Mouse (Mus musculus) cerebellum, adult 8-10 months (tissue): ENCODE data around the gene Mlec.
A peak's percentile ranks its signal among the peaks of the same experiment; 100 is the strongest.

ENCODE experiments used
- DNase-seq: peaks from one replicate; pipeline ENCODE4 v3.0.0; 2022

Gene Mlec

GRCm38 (mm10) chr5:115158040-115158983 is at the start of gene Mlec:
Mlec (minus strand) TSS chr5:115158179.
- peak; percentile 99 for DNase-seq

GRCm38 (mm10) chr5:115207244-115207643 is 49.3 kb upstream of the Mlec start:
- no peak for DNase-seq

GRCm38 (mm10) chr5:115204562-115205311 is 46.8 kb upstream of the Mlec start:
- peak; percentile 81 for DNase-seq

GRCm38 (mm10) chr5:115203735-115204561 is 46.0 kb upstream of the Mlec start:
- no peak for DNase-seq

GRCm38 (mm10) chr5:115194626-115195221 is 36.7 kb upstream of the Mlec start:
- DNase-seq, result peak; percentile 64

- DNase-seq, result peak; percentile 68
These were observed 36.0 kb upstream of the Mlec start, which contains the start of gene Cabp1 for GRCm38 (mm10) chr5:115193669-115194625. Cabp1 (minus strand) TSS chr5:115194381.

- DNase-seq, result peak; percentile 76
These were observed 35.2 kb upstream of the Mlec start for GRCm38 (mm10) chr5:115193226-115193625.

GRCm38 (mm10) chr5:115192828-115193195 is 34.8 kb upstream of the Mlec start:
- no peak for DNase-seq

- DNase-seq, result no peak
These were observed 34.2 kb upstream of the Mlec start for GRCm38 (mm10) chr5:115191880-115192827.

- no peak for DNase-seq
These were observed 32.1 kb upstream of the Mlec start for GRCm38 (mm10) chr5:115190081-115190480.

GRCm38 (mm10) chr5:115188824-115189223 is 30.8 kb upstream of the Mlec start:
- DNase-seq, result peak; percentile 62

- DNase-seq, result peak; percentile 98
These were observed 29.5 kb upstream of the Mlec start for GRCm38 (mm10) chr5:115187188-115188131.

- DNase-seq, result no peak
These were observed 28.5 kb upstream of the Mlec start for GRCm38 (mm10) chr5:115186371-115187073.

- DNase-seq, result peak; percentile 70
These were observed 26.7 kb upstream of the Mlec start for GRCm38 (mm10) chr5:115184726-115185125.

GRCm38 (mm10) chr5:115183482-115183881 is 25.5 kb upstream of the Mlec start:
- no peak for DNase-seq

- no peak for DNase-seq
These were observed 24.9 kb upstream of the Mlec start for GRCm38 (mm10) chr5:115182925-115183324.

- DNase-seq, result peak; percentile 77
These were observed 23.4 kb upstream of the Mlec start for GRCm38 (mm10) chr5:115181248-115181940.
